Mouse (Mus musculus) limb, embryonic 12.5 days (tissue): Measurements from ENCODE around the gene Rasgrf1. TPM values are rescaled to one million over a fixed set of nuclear protein-coding genes. Genes with fewer than 3 reads are reported as not detected.

ENCODE experiments used
- ATAC-seq: fragments of 200-750 bp; cut with Nextera tagmentation; 2 replicates; pipeline ENCODE4 v1.8.0; 2017; ENCODE audit warnings: low read depth, moderate TSS enrichment; ENCODE audit not compliant: insufficient number of reproducible peaks, insufficient read depth, low FRiP score, low TSS enrichment
- H3K27ac ChIP-seq: fragments of 300-500 bp; sonication (generic); 2 replicates; pipeline ENCODE4 v1.5.1; 2016; ENCODE audit warnings: mild to moderate bottlenecking, moderate library complexity
- H3K27me3 ChIP-seq: fragments of 300-500 bp; sonication (generic); 2 replicates; pipeline ENCODE4 v1.6.1; 2016; ENCODE audit warnings: mild to moderate bottlenecking, moderate library complexity
- H3K36me3 ChIP-seq: fragments of 300-500 bp; sonication (generic); 2 replicates; pipeline ENCODE4 v1.6.1; 2016; ENCODE audit warnings: mild to moderate bottlenecking, moderate library complexity
- H3K4me1 ChIP-seq: fragments of 300-500 bp; sonication (generic); replicated peaks from 2 replicates; pipeline ENCODE4 v1.6.1; 2016
- H3K4me2 ChIP-seq: fragments of 300-500 bp; sonication (generic); 2 replicates; pipeline ENCODE4 v1.6.1; 2016; ENCODE audit warnings: mild to moderate bottlenecking, moderate library complexity
- H3K4me3 ChIP-seq: fragments of 300-500 bp; sonication (generic); replicated peaks from 2 replicates; pipeline ENCODE4 v1.5.1; 2016; ENCODE audit warnings: mild to moderate bottlenecking
- H3K9ac ChIP-seq: fragments of 300-500 bp; sonication (generic); replicated peaks from 2 replicates; pipeline ENCODE4 v1.6.1; 2016; ENCODE audit warnings: mild to moderate bottlenecking, moderate library complexity
- H3K9me3 ChIP-seq: fragments of 300-500 bp; sonication (generic); 2 replicates; pipeline ENCODE4 v1.6.1; 2016; ENCODE audit warnings: mild to moderate bottlenecking, moderate library complexity
- WGBS: fragments of 180-500 bp; shearing (Covaris S2); methylation state at CpG from one replicate; pipeline ENCODE4 v1.1.7; 2016; 5-methylcytosine and 5-hydroxymethylcytosine counted together
- polyA plus RNA-seq: library from polyadenylated mRNA; unstranded; fragments of >200 nt; fragmentation: Nextera tagmentation; extraction: Ambion mirVana; gene quantifications from 2 replicates; pipeline ENCODE4 v1.2.1, GENCODE M21; 2016

Rasgrf1 gene
- polyA plus RNA-seq, 1 experiment from 2014 or later, result 0.11 TPM

- under 1% methylated on average over 33 of the region's 33 CpGs for WGBS
- peak overlapping the region; percentile 89 for H3K4me2 ChIP-seq
- no peak overlapping the region for H3K9ac ChIP-seq
- H3K4me3 ChIP-seq, result peak overlapping the region; percentile 49
- no peak for ATAC-seq
- peaks cover 85% of the 10 kb centered on the region for H3K27me3 ChIP-seq
- peaks cover 21% of the 10 kb centered on the region for H3K4me1 ChIP-seq
- H3K36me3 ChIP-seq, result no peaks in the 10 kb centered on the region
- no peaks in the 10 kb centered on the region for H3K9me3 ChIP-seq
- no peak overlapping the region for H3K27ac ChIP-seq
Observed at GRCm38 (mm10) chr9:89908601-89909000, 1.1 kb upstream of the Rasgrf1 start.

- H3K36me3 ChIP-seq, result no peaks in the 10 kb centered on the region
- H3K4me3 ChIP-seq, result peak overlapping the region; percentile 49
- peak overlapping the region; percentile 89 for H3K4me2 ChIP-seq
- peaks cover 21% of the 10 kb centered on the region for H3K4me1 ChIP-seq
- no peak overlapping the region for H3K9ac ChIP-seq
- H3K27me3 ChIP-seq, result peaks cover 97% of the 10 kb centered on the region
- no peak for ATAC-seq
- no peaks in the 10 kb centered on the region for H3K9me3 ChIP-seq
- under 1% methylated on average over 26 of the region's 26 CpGs for WGBS
- no peak overlapping the region for H3K27ac ChIP-seq
Observed at GRCm38 (mm10) chr9:89910011-89910400, 298 bp downstream of the Rasgrf1 start.

GRCm38 (mm10) chr9:89910741-89911444 is 1.2 kb downstream of the Rasgrf1 start:
- ATAC-seq, result no peak
- H3K4me3 ChIP-seq, result peak overlapping the region; percentile 49
- H3K4me2 ChIP-seq, result peak overlapping the region; percentile 89
- no peaks in the 10 kb centered on the region for H3K36me3 ChIP-seq
- no peak overlapping the region for H3K27ac ChIP-seq
- 1% methylated on average over 34 of the region's 34 CpGs for WGBS
- no peaks in the 10 kb centered on the region for H3K9me3 ChIP-seq
- H3K9ac ChIP-seq, result no peak overlapping the region
- H3K4me1 ChIP-seq, result peaks cover 21% of the 10 kb centered on the region
- peaks cover 96% of the 10 kb centered on the region for H3K27me3 ChIP-seq

DNA sequence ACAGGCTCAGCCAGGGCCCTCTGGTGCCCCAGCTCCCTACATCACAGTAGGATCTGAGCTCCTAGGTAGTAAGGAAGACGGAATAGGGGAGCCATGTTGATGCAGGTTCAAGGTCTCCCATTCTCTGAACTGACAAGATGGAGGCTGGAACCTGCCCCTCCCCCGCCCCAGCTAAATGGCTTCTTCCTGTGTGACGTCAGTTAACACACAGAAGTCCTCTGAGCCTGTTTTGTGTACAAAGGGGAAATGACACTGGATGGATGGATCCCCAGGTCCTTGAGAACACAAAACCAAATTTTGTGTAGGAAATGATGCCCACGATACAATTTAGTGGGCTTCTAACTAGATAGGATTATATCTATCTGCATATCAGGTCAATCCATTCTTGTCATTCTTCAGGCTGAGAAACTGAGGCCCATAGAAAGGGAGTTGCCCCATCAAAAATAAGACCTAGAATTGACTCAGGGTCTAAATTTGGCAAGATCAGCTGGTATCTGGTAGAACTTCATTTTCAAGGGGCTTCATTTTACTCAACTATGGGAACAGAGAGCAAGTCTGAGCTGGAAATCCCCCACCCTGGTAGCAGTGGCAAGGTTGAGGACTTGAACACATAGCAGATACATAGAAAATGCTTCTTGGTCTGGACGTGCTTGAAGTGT is 2.3 kb downstream of the Rasgrf1 start:
- Histone ChIP-seq H3K36me3 (no peaks in the 10 kb centered on the region), H3K4me3 (no peak overlapping the region), H3K27ac (no peak overlapping the region), H3K4me2 (no peak overlapping the region), H3K9ac (no peak overlapping the region), H3K9me3 (no peaks in the 10 kb centered on the region), H3K27me3 (peaks cover 84% of the 10 kb centered on the region), H3K4me1 (peaks cover 21% of the 10 kb centered on the region)
- ATAC-seq, result no peak
- 58% methylated on average over 5 of the region's 5 CpGs for WGBS

DNA sequence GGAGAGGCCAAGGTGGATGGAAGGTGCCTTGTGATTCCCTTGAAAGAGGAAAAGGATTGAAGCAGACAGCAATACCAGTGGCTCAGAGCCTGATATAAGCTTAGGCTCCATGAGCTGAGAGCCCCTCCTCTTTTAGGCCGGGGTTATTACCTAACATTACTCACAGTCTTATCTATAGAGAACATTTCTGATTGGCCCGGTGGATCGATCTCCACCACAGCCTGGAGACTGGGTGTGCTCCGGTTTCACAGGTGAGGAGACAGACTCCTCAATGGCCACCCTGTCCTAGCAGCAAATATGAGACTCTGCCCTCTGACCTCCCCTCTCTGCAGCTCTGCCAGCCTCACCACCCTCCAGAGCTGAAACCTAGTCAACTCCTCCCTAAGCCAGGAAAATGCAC is 3.4 kb downstream of the Rasgrf1 start:
- 49% methylated on average over 4 of the region's 4 CpGs for WGBS
- Histone ChIP-seq H3K36me3 (no peaks in the 10 kb centered on the region), H3K4me3 (no peak overlapping the region), H3K4me2 (no peak overlapping the region), H3K9me3 (no peaks in the 10 kb centered on the region), H3K27ac (no peak overlapping the region), H3K27me3 (peaks cover 76% of the 10 kb centered on the region), H3K9ac (no peak overlapping the region), H3K4me1 (peaks cover 21% of the 10 kb centered on the region)
- ATAC-seq, result no peak

DNA sequence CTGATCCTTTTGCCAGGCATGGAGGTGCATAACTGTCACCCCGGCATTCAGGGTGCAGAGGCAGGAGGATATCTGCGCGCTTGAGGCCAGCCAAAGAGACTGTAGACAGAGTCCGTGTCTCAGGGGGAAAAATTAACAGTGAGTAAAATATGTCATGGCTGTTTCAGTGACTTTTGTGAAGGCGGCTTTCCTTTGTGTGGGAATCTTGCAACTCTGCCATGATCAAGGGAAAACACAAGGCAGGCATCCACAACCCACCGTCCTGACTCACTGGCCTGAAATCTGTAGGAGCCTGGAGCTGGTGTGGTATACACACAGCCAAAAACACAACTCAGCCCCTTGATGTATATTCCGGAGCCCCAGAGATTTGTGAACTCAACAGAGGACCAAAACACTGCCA is 6.8 kb downstream of the Rasgrf1 start:
- H3K4me1 ChIP-seq, result peaks cover 11% of the 10 kb centered on the region
- H3K9me3 ChIP-seq, result no peaks in the 10 kb centered on the region
- peaks cover 60% of the 10 kb centered on the region for H3K27me3 ChIP-seq
- WGBS, result 92% methylated on average over 7 of the region's 7 CpGs
- H3K9ac ChIP-seq, result no peak overlapping the region
- no peak for ATAC-seq
- no peak overlapping the region for H3K4me3 ChIP-seq
- H3K36me3 ChIP-seq, result no peaks in the 10 kb centered on the region
- no peak overlapping the region for H3K27ac ChIP-seq
- H3K4me2 ChIP-seq, result no peak overlapping the region

DNA sequence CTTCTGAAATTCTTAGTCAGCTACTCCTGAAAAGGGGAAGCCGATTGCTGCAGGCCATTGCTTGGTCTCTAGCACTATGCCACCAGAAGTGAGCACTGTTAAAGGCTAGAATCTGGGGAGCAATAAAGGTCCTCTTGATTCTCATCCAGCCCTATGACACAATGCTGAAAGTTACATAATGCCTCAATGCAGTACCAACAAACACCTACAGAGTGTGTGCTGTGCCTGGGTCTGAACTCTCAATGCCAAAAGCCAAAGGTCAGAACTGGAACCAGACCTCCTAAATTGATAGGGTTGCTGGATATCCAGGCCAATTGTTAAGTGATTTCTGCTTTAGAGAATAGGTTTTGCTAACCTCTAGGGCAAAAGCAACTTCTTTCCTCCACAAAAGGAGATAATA is 7.7 kb downstream of the Rasgrf1 start:
- Histone ChIP-seq H3K36me3 (no peaks in the 10 kb centered on the region), H3K4me1 (peaks cover 11% of the 10 kb centered on the region), H3K9me3 (no peaks in the 10 kb centered on the region), H3K27me3 (peaks cover 58% of the 10 kb centered on the region), H3K27ac (no peak overlapping the region), H3K9ac (no peak overlapping the region), H3K4me2 (no peak overlapping the region), H3K4me3 (no peak overlapping the region)
- ATAC-seq, result no peak
- 76% methylated on average over 1 of the region's 1 CpGs for WGBS

DNA sequence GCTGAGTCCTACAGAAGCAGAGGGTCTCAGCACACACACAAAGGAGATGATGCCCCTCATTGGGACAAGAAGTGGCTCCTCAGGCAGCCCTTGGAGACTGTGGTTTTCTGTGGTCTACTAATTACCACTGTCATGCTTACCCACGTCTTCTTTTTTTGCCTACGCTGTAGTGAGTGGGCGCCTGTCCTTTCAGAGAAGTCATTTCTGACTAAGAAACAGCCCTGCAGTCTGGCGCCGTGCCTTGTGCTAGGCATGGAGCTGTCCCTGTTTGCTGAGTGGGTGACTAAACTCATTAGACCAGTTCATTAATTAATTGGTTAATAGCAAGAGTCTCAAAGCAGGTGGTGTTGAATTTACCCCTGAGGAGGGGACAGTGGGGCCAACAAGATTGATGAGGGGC is 9.1 kb downstream of the Rasgrf1 start:
- no peak overlapping the region for H3K4me2 ChIP-seq
- no peaks in the 10 kb centered on the region for H3K9me3 ChIP-seq
- H3K27ac ChIP-seq, result no peak overlapping the region
- H3K36me3 ChIP-seq, result no peaks in the 10 kb centered on the region
- peaks cover 11% of the 10 kb centered on the region for H3K4me1 ChIP-seq
- 80% methylated on average over 5 of the region's 5 CpGs for WGBS
- no peak overlapping the region for H3K4me3 ChIP-seq
- H3K27me3 ChIP-seq, result peaks cover 44% of the 10 kb centered on the region
- no peak for ATAC-seq
- no peak overlapping the region for H3K9ac ChIP-seq

DNA sequence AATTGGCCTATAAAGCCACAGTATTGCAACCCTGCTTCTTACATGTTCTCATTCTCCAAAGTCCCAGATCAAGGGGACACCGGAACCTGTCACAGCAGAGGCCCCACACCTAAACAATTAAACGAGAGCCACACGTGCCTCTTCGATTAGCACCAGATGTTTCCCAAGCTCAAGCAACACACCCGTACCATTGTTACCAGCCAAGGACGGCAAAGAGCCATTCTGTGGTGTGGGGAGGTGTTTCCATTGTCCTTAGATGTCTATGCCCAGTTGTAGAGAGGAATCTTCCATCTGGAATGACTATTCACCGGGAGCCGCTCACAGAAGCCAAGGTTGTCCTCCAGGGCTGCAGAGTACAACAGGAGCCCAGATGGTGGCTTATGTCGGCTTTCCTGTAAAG is 11.4 kb downstream of the Rasgrf1 start:
- Histone ChIP-seq H3K36me3 (no peaks in the 10 kb centered on the region), H3K4me1 (peaks cover 11% of the 10 kb centered on the region), H3K4me2 (no peak overlapping the region), H3K9ac (no peak overlapping the region), H3K27ac (no peak overlapping the region), H3K9me3 (no peaks in the 10 kb centered on the region), H3K27me3 (peaks cover 27% of the 10 kb centered on the region; the same call in 1 of the 2 replicates), H3K4me3 (no peak overlapping the region)
- ATAC-seq, result no peak
- WGBS, result 25% methylated on average over 9 of the region's 9 CpGs

- Histone ChIP-seq H3K9me3 (peaks cover 5% of the 10 kb centered on the region; the same call in 1 of the 2 replicates), H3K9ac (no peak overlapping the region), H3K4me3 (no peak overlapping the region), H3K36me3 (no peaks in the 10 kb centered on the region), H3K4me2 (no peak overlapping the region), H3K27ac (no peak overlapping the region), H3K4me1 (peaks cover 11% of the 10 kb centered on the region), H3K27me3 (peaks cover 27% of the 10 kb centered on the region; the same call in 1 of the 2 replicates)
- ATAC-seq, result no peak
- WGBS, result 95% methylated on average over 1 of the region's 1 CpGs
Observed at GRCm38 (mm10) chr9:89922666-89923065, 13.0 kb downstream of the Rasgrf1 start.

DNA sequence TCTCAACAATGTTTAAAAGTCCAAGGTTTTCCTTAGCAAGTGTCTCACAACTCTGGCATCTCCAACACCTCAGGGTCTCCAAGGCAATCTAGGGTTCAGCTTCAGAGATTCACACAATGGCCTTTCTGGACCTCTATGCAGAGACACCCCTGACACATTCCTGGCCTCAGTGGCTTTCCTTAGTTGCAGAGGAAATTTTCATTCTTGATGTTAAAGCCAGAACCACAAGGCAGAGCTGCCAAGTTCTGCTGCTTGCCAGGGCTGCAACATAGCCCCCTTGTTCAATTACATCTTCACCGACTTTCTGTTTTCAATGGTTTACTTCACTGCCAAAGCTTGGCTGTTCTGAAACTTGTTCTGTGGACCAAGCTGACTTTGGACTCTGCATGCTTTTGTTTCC is 15.1 kb downstream of the Rasgrf1 start:
- ATAC-seq, result no peak
- Histone ChIP-seq H3K9ac (no peak overlapping the region), H3K36me3 (no peaks in the 10 kb centered on the region), H3K9me3 (peaks cover 10% of the 10 kb centered on the region; the same call in 1 of the 2 replicates), H3K4me3 (no peak overlapping the region), H3K27me3 (peaks cover 17% of the 10 kb centered on the region; the same call in 1 of the 2 replicates), H3K27ac (no peak overlapping the region), H3K4me1 (peaks cover 11% of the 10 kb centered on the region), H3K4me2 (no peak overlapping the region)
- 89% methylated on average over 1 of the region's 1 CpGs for WGBS
